Mouse (Mus musculus) midbrain, embryonic 16.5 days (tissue): ENCODE data around the gene Naaladl2. TPM values are rescaled to one million over a fixed set of nuclear protein-coding genes. Genes with fewer than 3 reads are reported as not detected.

Experiments
- ATAC-seq: fragments of 200-750 bp; cut with Nextera tagmentation; 2 replicates; pipeline ENCODE4 v1.8.0; 2017; ENCODE audit warnings: moderate TSS enrichment
- H3K27ac ChIP-seq: fragments of 300-500 bp; sonication (generic); 2 replicates; pipeline ENCODE4 v1.5.1; 2014; ENCODE audit warnings: mild to moderate bottlenecking, low read length, mixed read lengths
- H3K27me3 ChIP-seq: fragments of 300-500 bp; sonication (generic); 2 replicates; pipeline ENCODE4 v1.6.1; 2014; ENCODE audit warnings: low read depth, low read length, mixed read lengths; ENCODE audit not compliant: control insufficient read depth, insufficient read depth
- H3K36me3 ChIP-seq: fragments of 300-500 bp; sonication (generic); 2 replicates; pipeline ENCODE4 v1.6.1; 2014; ENCODE audit warnings: mild to moderate bottlenecking, low read length, moderate library complexity, mixed read lengths; ENCODE audit not compliant: control insufficient read depth, insufficient read depth
- H3K4me1 ChIP-seq: fragments of 300-500 bp; sonication (generic); 2 replicates; pipeline ENCODE4 v1.6.1; 2014; ENCODE audit warnings: mild to moderate bottlenecking, low read length, mixed read lengths; ENCODE audit not compliant: control insufficient read depth, insufficient read depth
- H3K4me2 ChIP-seq: fragments of 300-500 bp; sonication (generic); 2 replicates; pipeline ENCODE4 v1.6.1; 2014; ENCODE audit warnings: mild to moderate bottlenecking, low read length, mixed read lengths
- H3K4me3 ChIP-seq: fragments of 300-500 bp; sonication (generic); 2 replicates; pipeline ENCODE4 v1.5.1; 2014; ENCODE audit warnings: low read depth, mild to moderate bottlenecking, low read length, moderate library complexity, mixed read lengths
- H3K9ac ChIP-seq: fragments of 300-500 bp; sonication (generic); 2 replicates; pipeline ENCODE4 v1.6.1; 2014; ENCODE audit warnings: low read depth, low read length, mixed read lengths
- H3K9me3 ChIP-seq: fragments of 300-500 bp; sonication (generic); replicated peaks from 2 replicates; pipeline ENCODE4 v1.6.1; 2014; ENCODE audit warnings: mild to moderate bottlenecking, low read length, mixed read lengths; ENCODE audit not compliant: control insufficient read depth, poor library complexity, severe bottlenecking
- WGBS: fragments of 180-500 bp; shearing (Covaris S2); extraction: QIAGEN DNeasy Blood & Tissue Kit; methylation state at CpG from one replicate; pipeline ENCODE4 v1.1.7; 2014; 5-methylcytosine and 5-hydroxymethylcytosine counted together
- polyA plus RNA-seq: library from polyadenylated mRNA; unstranded; fragments of >200 nt; fragmentation: Nextera tagmentation; extraction: Ambion mirVana; gene quantifications from 2 replicates; pipeline ENCODE4 v1.2.1, GENCODE M21; 2015

Gene Naaladl2
- polyA plus RNA-seq, 1 experiment from 2014 or later: 0.64 TPM

- no peaks in the 10 kb centered on the region for H3K27me3 ChIP-seq
- H3K9me3 ChIP-seq: no peaks in the 10 kb centered on the region
- H3K36me3 ChIP-seq: no peaks in the 10 kb centered on the region
- no peaks in the 10 kb centered on the region for H3K4me1 ChIP-seq
- H3K4me3 ChIP-seq: no peak overlapping the region
- H3K4me2 ChIP-seq: no peak overlapping the region
- H3K27ac ChIP-seq: no peak overlapping the region
- ATAC-seq: no peak
- H3K9ac ChIP-seq: no peak overlapping the region
- WGBS: 84% methylated on average over 2 of the region's 2 CpGs
Measured at GRCm38 (mm10) chr3:24552631-24553030, 591.4 kb downstream of the Naaladl2 start.

- ATAC-seq: no peak
- Histone ChIP-seq H3K4me3 (no peak overlapping the region), H3K9me3 (no peaks in the 10 kb centered on the region), H3K36me3 (no peaks in the 10 kb centered on the region), H3K27ac (no peak overlapping the region), H3K4me1 (no peaks in the 10 kb centered on the region), H3K27me3 (no peaks in the 10 kb centered on the region), H3K9ac (no peak overlapping the region), H3K4me2 (no peak overlapping the region)
- WGBS: 77% methylated on average over 3 of the region's 3 CpGs
Measured at GRCm38 (mm10) chr3:24533775-24534458, 610.1 kb downstream of the Naaladl2 start.

GRCm38 (mm10) chr3:24514918-24515317 is 629.1 kb downstream of the Naaladl2 start:
- H3K4me2 ChIP-seq: no peak overlapping the region
- no peak overlapping the region for H3K4me3 ChIP-seq
- ATAC-seq: no peak
- H3K9me3 ChIP-seq: no peaks in the 10 kb centered on the region
- H3K27me3 ChIP-seq: no peaks in the 10 kb centered on the region
- no peak overlapping the region for H3K9ac ChIP-seq
- no peaks in the 10 kb centered on the region for H3K4me1 ChIP-seq
- no peaks in the 10 kb centered on the region for H3K36me3 ChIP-seq
- WGBS: 44% methylated on average over 1 of the region's 1 CpGs
- no peak overlapping the region for H3K27ac ChIP-seq

GRCm38 (mm10) chr3:24486456-24487112 is 657.5 kb downstream of the Naaladl2 start:
- no peaks in the 10 kb centered on the region for H3K27me3 ChIP-seq
- H3K9ac ChIP-seq: no peak overlapping the region
- no peaks in the 10 kb centered on the region; the same call in 1 of the 2 replicates for H3K9me3 ChIP-seq
- no peak for ATAC-seq
- H3K4me3 ChIP-seq: no peak overlapping the region
- H3K4me2 ChIP-seq: no peak overlapping the region
- WGBS: 55% methylated on average over 4 of the region's 4 CpGs
- H3K36me3 ChIP-seq: no peaks in the 10 kb centered on the region
- H3K4me1 ChIP-seq: peaks cover 3% of the 10 kb centered on the region; the same call in 1 of the 2 replicates
- H3K27ac ChIP-seq: no peak overlapping the region

- no peaks in the 10 kb centered on the region for H3K9me3 ChIP-seq
- 82% methylated on average over 4 of the region's 4 CpGs for WGBS
- H3K27me3 ChIP-seq: no peaks in the 10 kb centered on the region
- H3K36me3 ChIP-seq: no peaks in the 10 kb centered on the region
- no peak overlapping the region for H3K4me3 ChIP-seq
- no peak overlapping the region for H3K4me2 ChIP-seq
- H3K9ac ChIP-seq: no peak overlapping the region
- no peak for ATAC-seq
- no peaks in the 10 kb centered on the region for H3K4me1 ChIP-seq
- no peak overlapping the region for H3K27ac ChIP-seq
Measured at GRCm38 (mm10) chr3:24463941-24464340, 680.1 kb downstream of the Naaladl2 start.

- H3K4me3 ChIP-seq: no peak overlapping the region
- WGBS: 90% methylated on average over 6 of the region's 6 CpGs
Measured at GRCm38 (mm10) chr3:24440621-24441020, 703.4 kb downstream of the Naaladl2 start.

GRCm38 (mm10) chr3:24432761-24433160 is 711.3 kb downstream of the Naaladl2 start:
- H3K4me1 ChIP-seq: no peaks in the 10 kb centered on the region
- WGBS: 90% methylated on average over 3 of the region's 3 CpGs

More at GRCm38 (mm10) chr3:24440621-24441020, 703.4 kb downstream of the Naaladl2 start:
- Histone ChIP-seq H3K9ac (no peak overlapping the region), H3K27ac (no peak overlapping the region), H3K36me3 (no peaks in the 10 kb centered on the region), H3K4me1 (no peaks in the 10 kb centered on the region), H3K27me3 (no peaks in the 10 kb centered on the region), H3K9me3 (no peaks in the 10 kb centered on the region), H3K4me2 (no peak overlapping the region)
- no peak for ATAC-seq

GRCm38 (mm10) chr3:24391737-24392136 is 752.3 kb downstream of the Naaladl2 start:
- no peak overlapping the region for H3K9ac ChIP-seq
- no peaks in the 10 kb centered on the region for H3K4me1 ChIP-seq
- H3K9me3 ChIP-seq: no peaks in the 10 kb centered on the region
- no peak overlapping the region for H3K4me3 ChIP-seq
- no peaks in the 10 kb centered on the region for H3K36me3 ChIP-seq
- no peak overlapping the region for H3K27ac ChIP-seq
- no peak overlapping the region for H3K4me2 ChIP-seq
- no peak for ATAC-seq
- no peaks in the 10 kb centered on the region for H3K27me3 ChIP-seq

More at GRCm38 (mm10) chr3:24432761-24433160, 711.3 kb downstream of the Naaladl2 start:
- Histone ChIP-seq H3K27me3 (no peaks in the 10 kb centered on the region), H3K9ac (no peak overlapping the region), H3K4me3 (no peak overlapping the region), H3K4me2 (no peak overlapping the region), H3K36me3 (no peaks in the 10 kb centered on the region), H3K27ac (no peak overlapping the region), H3K9me3 (no peaks in the 10 kb centered on the region)
- no peak for ATAC-seq

- no peak overlapping the region for H3K4me2 ChIP-seq
- no peaks in the 10 kb centered on the region for H3K4me1 ChIP-seq
- no peaks in the 10 kb centered on the region for H3K27me3 ChIP-seq
- no peak overlapping the region for H3K9ac ChIP-seq
- no peaks in the 10 kb centered on the region for H3K36me3 ChIP-seq
- ATAC-seq: no peak
- no peak overlapping the region for H3K4me3 ChIP-seq
- no peaks in the 10 kb centered on the region for H3K9me3 ChIP-seq
- WGBS: 55% methylated on average over 1 of the region's 1 CpGs
- H3K27ac ChIP-seq: no peak overlapping the region
Measured at GRCm38 (mm10) chr3:24391311-24391710, 752.8 kb downstream of the Naaladl2 start.
